Mouse (Mus musculus): ENCODE measurements around the gene Dera. TPM values are rescaled to one million over a fixed set of nuclear protein-coding genes. Genes with fewer than 3 reads are reported as not detected.

Dera gene
- total and polyA plus RNA-seq, 3 experiments: 59.5 to 80.6 (median 78.0) TPM

GRCm38 (mm10) chr6:137734846-137735609 lies 19.3 kb upstream of the Dera start, which contains the start of gene Strap:
TSS of gene Strap (plus strand) at chr6:137735078.
- H3K79me2 ChIP-seq (replicated peaks; ENCODE audit: control insufficient read depth, extremely low read depth, insufficient read depth, poor library complexity, severe bottlenecking): peaks cover 41% of the 10 kb centered on the region
- peaks cover 5 to 19% of the 10 kb centered on the region in 2 experiments; a peak in 3 of 4 replicates for H3K4me1 ChIP-seq (ENCODE audit: control insufficient read depth in 1 of 2, insufficient read depth in 2 of 2)
- peak within 1 kb of the TSS; percentile 76 for H3K4me2 ChIP-seq (ENCODE audit: insufficient read depth, low read depth, poor library complexity, severe bottlenecking)
- in situ Hi-C loops (cut with MboI; ENCODE audit: low pct_ligation_motif_present, low pct_unique_long_range_greater_than_20kb, low sequenced_read_pairs) (loop anchor here (25.0 kb wide), 1 partner anchor 548 kb away; no protein-coding TSS in a partner anchor), dilution Hi-C loops (cut with MboI; ENCODE audit: extremely low pct_ligation_motif_present, extremely low pct_unique_long_range_greater_than_20kb, low sequenced_read_pairs) (no loop called here)
- peak; percentile 95 for DNase-seq (ENCODE audit: extremely low read depth)
- H3K9ac ChIP-seq (ENCODE audit: insufficient read depth, low read depth): peak within 1 kb of the TSS; percentile 94
- no peaks in the 10 kb centered on the region for H3K9me3 ChIP-seq (replicated peaks; ENCODE audit: low read length)
- H3K36me3 ChIP-seq (replicated peaks in 1 of 2; ENCODE audit: control insufficient read depth in 1 of 2, insufficient read depth in 1 of 2, low read length in 1 of 2): peaks cover 15 to 33% of the 10 kb centered on the region in 2 experiments
- peaks cover 3% of the 10 kb centered on the region for H3K27me3 ChIP-seq (replicated peaks)
- peak within 1 kb of the TSS; percentile 45 for H3K27ac ChIP-seq (ENCODE audit: insufficient read depth, low read depth)
- TF ChIP-seq GABPA (IDR thresholded peaks at IDR 0.05; ENCODE audit: insufficient replicate concordance, low read depth, low read length) (no peak; the same call in 1 of the 2 replicates), USF1 (IDR thresholded peaks at IDR 0.05; ENCODE audit: low read depth, low read length) (no peak), TCF12 (IDR thresholded peaks at IDR 0.05; ENCODE audit: low read depth, low read length) (peak; percentile 75), MAFK (IDR thresholded peaks at IDR 0.05; ENCODE audit: insufficient replicate concordance, low read length) (no peak), ZNF384 (IDR thresholded peaks at IDR 0.05; ENCODE audit: low read depth, low read length) (no peak), ZMIZ1 (IDR thresholded peaks at IDR 0.05; ENCODE audit: low read depth, low read length) (peak; percentile 78), KAT2A (IDR thresholded peaks at IDR 0.05; ENCODE audit: insufficient replicate concordance, low read length) (peak; percentile 84; the same call in 1 of the 2 replicates), MAX (IDR thresholded peaks at IDR 0.05; ENCODE audit: low read length) (peak; percentile 95), CHD1 (IDR thresholded peaks at IDR 0.05; ENCODE audit: low read depth, low read length) (no peak), TBP (conservative IDR thresholded peaks at IDR 0.05; ENCODE audit: low read depth, low read length) (peak; percentile 75), POLR2AphosphoS2 (IDR thresholded peaks at IDR 0.05; ENCODE audit: low read depth, low read length) (0 out of 2 replicates have a peak, but pooled peaks have one; percentile 48), CHD2 (IDR thresholded peaks at IDR 0.05; ENCODE audit: low read length) (no peak), IRF4 (IDR thresholded peaks at IDR 0.05; ENCODE audit: low read depth, low read length) (peak; percentile 62; the same call in 1 of the 2 replicates), HCFC1 (IDR thresholded peaks at IDR 0.05; ENCODE audit: low read depth, low read length) (peak; percentile 87), SIN3A (IDR thresholded peaks at IDR 0.05; ENCODE audit: low read length) (peak; percentile 77; the same call in 1 of the 2 replicates), NELFE (IDR thresholded peaks at IDR 0.05; ENCODE audit: low read depth, low read length) (peak; percentile 84), NRF1 (IDR thresholded peaks at IDR 0.05; ENCODE audit: low read depth, low read length) (peak; percentile 93), MXI1 (IDR thresholded peaks at IDR 0.05; ENCODE audit: low read depth, low read length) (peak; percentile 49; the same call in 1 of the 2 replicates), UBTF (IDR thresholded peaks at IDR 0.05; ENCODE audit: low read depth, low read length) (no peak; the same call in 1 of the 2 replicates), BHLHE40 (IDR thresholded peaks at IDR 0.05; ENCODE audit: low read depth, low read length) (peak; percentile 24; the same call in 1 of the 2 replicates), MEF2A (IDR thresholded peaks at IDR 0.05; ENCODE audit: borderline replicate concordance, low read depth, low read length) (peak; percentile 47; the same call in 1 of the 2 replicates), MYC (IDR thresholded peaks at IDR 0.05; ENCODE audit: low read depth, low read length) (peak; percentile 60; the same call in 1 of the 2 replicates), POLR2A (IDR thresholded peaks at IDR 0.05; ENCODE audit: low read depth, low read length) (peak; percentile 90), MAZ (IDR thresholded peaks at IDR 0.05; ENCODE audit: low read depth, low read length) (0 out of 2 replicates have a peak, but pooled peaks have one; percentile 16), ELF1 (IDR thresholded peaks at IDR 0.05; ENCODE audit: low read depth, low read length) (peak; percentile 89), ETS1 (conservative IDR thresholded peaks at IDR 0.05; ENCODE audit: low read depth, low read length) (peak; percentile 32; the same call in 1 of the 2 replicates)
- peak within 1 kb of the TSS; percentile 70 to 98 (median 97) for H3K4me3 ChIP-seq (replicated peaks in 1 of 3; ENCODE audit: low read depth in 2 of 3, low read length in 2 of 3, poor library complexity in 1 of 3)
